Comparison of ENCODE assay signal across 8 mouse cellular contexts in the genomic region with DNA sequence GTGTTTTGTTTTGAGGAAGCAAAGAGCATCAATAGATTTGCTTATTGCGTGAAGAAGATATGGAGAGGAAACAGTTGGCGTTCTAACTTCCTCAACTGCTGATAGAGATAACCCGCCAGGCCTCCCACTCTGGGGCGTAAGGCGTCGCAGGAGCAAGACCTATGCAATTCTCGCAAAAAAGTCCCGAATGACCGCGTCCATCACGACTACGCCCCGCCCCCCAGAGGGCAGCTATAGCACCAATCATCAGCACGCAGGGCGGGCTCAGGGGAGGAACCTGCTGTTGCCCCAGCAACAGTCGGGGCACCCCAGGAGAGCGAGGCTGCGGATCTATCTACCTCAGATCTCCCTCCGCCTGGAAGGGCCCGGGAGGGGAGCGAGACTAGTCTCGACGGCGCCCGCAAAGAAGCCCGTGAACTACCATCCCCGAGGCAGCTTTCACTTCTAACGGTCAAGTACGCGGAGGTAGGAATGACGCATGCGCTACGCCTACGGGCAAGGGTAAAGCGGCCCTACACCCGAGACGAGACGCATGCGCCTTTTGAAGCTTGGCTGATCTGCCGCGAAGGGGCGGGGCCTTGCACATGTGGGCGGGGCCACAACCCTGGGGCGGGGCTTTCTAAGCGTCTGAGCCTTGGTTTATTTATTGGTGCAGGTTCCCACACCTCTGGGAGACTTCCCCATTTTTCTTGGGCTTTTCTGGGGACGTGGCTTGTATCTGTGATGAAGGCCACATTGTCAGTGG. TPM values are rescaled to one million over a fixed set of nuclear protein-coding genes. Genes with fewer than 3 reads are reported as not detected.
A peak's percentile ranks its signal among the peaks of the same experiment; 100 is the strongest.
DNase-seq lines count a peak whose midpoint lies in the region; ATAC-seq and TF ChIP-seq lines count a peak whose summit lies in the region.

TSS of gene B9d2 (plus strand) at position 267 of the 745 bp plus-strand sequence.

- peaks cover 27% of the 10 kb centered on the region for H3K79me2 ChIP-seq in MEL (ENCODE audit: control insufficient read depth, insufficient read depth, low read length, poor library complexity)

- TF ChIP-seq RAD21 in MEL (IDR thresholded peaks at IDR 0.05; ENCODE audit: low read depth, low read length): no peak

- no peak for TF ChIP-seq CTCF in MEL (IDR thresholded peaks at IDR 0.05 in 2 of 3, conservative IDR thresholded peaks at IDR 0.05 in 1 of 3; ENCODE audit: control insufficient read depth in 1 of 3, insufficient read depth in 1 of 3, low read depth in 2 of 3, low read length in 3 of 3, poor library complexity in 1 of 3, severe bottlenecking in 1 of 3)
- no peak for TF ChIP-seq CTCF in cerebellum, adult 2 months (IDR thresholded peaks at IDR 0.05; ENCODE audit: borderline replicate concordance, insufficient read depth, low read depth, low read length)

- peaks cover 0 to 52% of the 10 kb centered on the region in 2 experiments; a peak in 2 of 4 replicates for H3K36me3 ChIP-seq in MEL (ENCODE audit: control insufficient read depth in 1 of 2, insufficient read depth in 2 of 2, low read length in 2 of 2)
- no peaks in the 10 kb centered on the region for H3K36me3 ChIP-seq in lung, embryonic 16.5 days (ENCODE audit: control insufficient read depth, insufficient read depth, low read length)

- DNase-seq in MEL (ENCODE audit: low read depth, low spot score): peak; percentile 99
- peak; percentile 91 to 95 for DNase-seq in cerebellum, adult 2 months
- peak; percentile 92 for DNase-seq in forelimb bud, embryonic 11.5 days (ENCODE audit: low read depth, low spot score)
- peak; percentile 91 for DNase-seq in layer of hippocampus, adult 9-10 months (ENCODE audit: low spot score)
- peak; percentile 91 for DNase-seq in ovary, postnatal 10 days (ENCODE audit: low spot score)
- DNase-seq in thymus, postnatal 10 days (ENCODE audit: low spot score in 2 of 2): peak; percentile 94 to 98

- peak within 1 kb of the TSS; percentile 61 to 78 for H3K4me3 ChIP-seq in MEL (ENCODE audit: control insufficient read depth in 1 of 2, insufficient read depth in 1 of 2, low read depth in 2 of 2, low read length in 2 of 2)
- H3K4me3 ChIP-seq in cerebellum, adult 2 months (replicated peaks; ENCODE audit: insufficient read depth, low read depth, low read length): peak within 1 kb of the TSS; percentile 94
- peak within 1 kb of the TSS; percentile 69 for H3K4me3 ChIP-seq in lung, embryonic 16.5 days (ENCODE audit: low read length)

- no peaks in the 10 kb centered on the region for H3K27me3 ChIP-seq in MEL (ENCODE audit: control insufficient read depth in 1 of 2, insufficient read depth in 2 of 2, low read length in 2 of 2)
- H3K27me3 ChIP-seq in cerebellum, adult 2 months (ENCODE audit: control insufficient read depth, insufficient read depth, low read length): no peaks in the 10 kb centered on the region
- H3K27me3 ChIP-seq in lung, embryonic 16.5 days (ENCODE audit: control insufficient read depth, insufficient read depth, low read depth, low read length): no peaks in the 10 kb centered on the region

- H3K9ac ChIP-seq in MEL (ENCODE audit: control insufficient read depth, low read depth, low read length, poor library complexity, severe bottlenecking): peak within 1 kb of the TSS; percentile 87
- H3K9ac ChIP-seq in lung, embryonic 16.5 days (ENCODE audit: low read length): peak within 1 kb of the TSS; percentile 69

- peak within 1 kb of the TSS; percentile 99 for H3K27ac ChIP-seq in MEL (ENCODE audit: control insufficient read depth, low read depth, low read length)
- peak within 1 kb of the TSS; percentile 91 for H3K27ac ChIP-seq in cerebellum, adult 2 months (ENCODE audit: insufficient read depth, low read length)
- peak within 1 kb of the TSS; percentile 91 for H3K27ac ChIP-seq in lung, embryonic 16.5 days (ENCODE audit: low read length)

- WGBS in cerebellum, adult 2 months: under 1% methylated on average over 46 of the region's 46 CpGs
- under 1% methylated on average over 46 of the region's 46 CpGs for WGBS in lung, embryonic 16.5 days

- peak; percentile 82 to 85 for TF ChIP-seq POLR2A in MEL (IDR thresholded peaks at IDR 0.05; ENCODE audit: control insufficient read depth in 1 of 2, insufficient read depth in 1 of 2, low read depth in 1 of 2, low read length in 2 of 2, poor library complexity in 1 of 2)
- TF ChIP-seq POLR2A in cerebellum, adult 2 months (IDR thresholded peaks at IDR 0.05; ENCODE audit: borderline replicate concordance, insufficient read depth, low read length): 0 out of 2 replicates have a peak, but pooled peaks have one; percentile 14

- H3K4me1 ChIP-seq in MEL (ENCODE audit: control insufficient read depth in 1 of 2, insufficient read depth in 2 of 2, low read length in 2 of 2): peaks cover 17 to 59% of the 10 kb centered on the region in 2 experiments
- peaks cover 6% of the 10 kb centered on the region; the same call in 1 of the 2 replicates for H3K4me1 ChIP-seq in cerebellum, adult 2 months (ENCODE audit: control insufficient read depth, insufficient read depth, low read length)
- H3K4me1 ChIP-seq in lung, embryonic 16.5 days (replicated peaks; ENCODE audit: control insufficient read depth, insufficient read depth, low read length): peaks cover 20% of the 10 kb centered on the region

- no peaks in the 10 kb centered on the region for H3K9me3 ChIP-seq in MEL (replicated peaks; ENCODE audit: insufficient read depth, low read length)
- H3K9me3 ChIP-seq in lung, embryonic 16.5 days (ENCODE audit: control insufficient read depth, low read length): no peaks in the 10 kb centered on the region

- H3K4me2 ChIP-seq in lung, embryonic 16.5 days (ENCODE audit: low read depth, low read length): peak within 1 kb of the TSS; percentile 57

- TF ChIP-seq EP300 in MEL (IDR thresholded peaks at IDR 0.05; ENCODE audit: low read depth in 1 of 2, low read length in 2 of 2): no peak

- ATAC-seq in hematopoietic stem cell, adult 5-6 weeks (replicated peaks in 1 of 2; ENCODE audit: insufficient read depth in 1 of 2, low FRiP score in 2 of 2, low TSS enrichment in 1 of 2, low read depth in 1 of 2, poor library complexity in 2 of 2, severe bottlenecking in 2 of 2): peak; percentile 81 to 86
- ATAC-seq in lung, embryonic 16.5 days (ENCODE audit: low read depth): peak; percentile 96

TF ChIP-seq in MEL, 35 proteins besides CTCF, POLR2A, EP300 and RAD21:
- TF ChIP-seq TAL1 (IDR thresholded peaks at IDR 0.05; ENCODE audit: low read length) (peak; percentile 94), MYB (IDR thresholded peaks at IDR 0.05; ENCODE audit: low read depth, low read length) (no peak), GATA1 (IDR thresholded peaks at IDR 0.05; ENCODE audit: low read depth, low read length) (peak; percentile 97), TBP (IDR thresholded peaks at IDR 0.05; ENCODE audit: low read depth, low read length) (peak; percentile 81)

RNA-seq across cellular contexts. Expression of gene B9d2, which starts in this region (rescaled TPM):
- total RNA-seq in MEL (2012; rRNA removed): 70.4 TPM in 2 replicates
- polyA plus RNA-seq in MEL (2012; ENCODE audit: insufficient read depth in 1 of 2, insufficient read length in 2 of 2, low read depth in 1 of 2, low replicate concordance in 2 of 2, missing spikeins in 1 of 2): 100 to 1,000 TPM in 1 of 2 experiments, not detected in 1; 108 TPM
- 36.9 and 37.3 TPM in 2 replicates for polyA plus RNA-seq in cerebellum, adult 2 months (2012; rRNA removed)
- 46.3 and 70.6 TPM in 2 replicates for total RNA-seq in hematopoietic stem cell, adult 5-6 weeks (2017)
- polyA plus RNA-seq in lung, embryonic 16.5 days (2015; fragmentation: Nextera tagmentation; extraction: Ambion mirVana): 33.1 and 35.8 TPM in 2 replicates

Comparison
In these comparisons a context has a peak if more than half of its experiments do, and no peak if none do; other contexts are left out.
1. Peak in every context shown above with its lines: DNase-seq, ATAC-seq, H3K4me3 ChIP-seq and H3K27ac ChIP-seq.